9 mouse cellular contexts compared by ENCODE assay signal in the genomic region with DNA sequence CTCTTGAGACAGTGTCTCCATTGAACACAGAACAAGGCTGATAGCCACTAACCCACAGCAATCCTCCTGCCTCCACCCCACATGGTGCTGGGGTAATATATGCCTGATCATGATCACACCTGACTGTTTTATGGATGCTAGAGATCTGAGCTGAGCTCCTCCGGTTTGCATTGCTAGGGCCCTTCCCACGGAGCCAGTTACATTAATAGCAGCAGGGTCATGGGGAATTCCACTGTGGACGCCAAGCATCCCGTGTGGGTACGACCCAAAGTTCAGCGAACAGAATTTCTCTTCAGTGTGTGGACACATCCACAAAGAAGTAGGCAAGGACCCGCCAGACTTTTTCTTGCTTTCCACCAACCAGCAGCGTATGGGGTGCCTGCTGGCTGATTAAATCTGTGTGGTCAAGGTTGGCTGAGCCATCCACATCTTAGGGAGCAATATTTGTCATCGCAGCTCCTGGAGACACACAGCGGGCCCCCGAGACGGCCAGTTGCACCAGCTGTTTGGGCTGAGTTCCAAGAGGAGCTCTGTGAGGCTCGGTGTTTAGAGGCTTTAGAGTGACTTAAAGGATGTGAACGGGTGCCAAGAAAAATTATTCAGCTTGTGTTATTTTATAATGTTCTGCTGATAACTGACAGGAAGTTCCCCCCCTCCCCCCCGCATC. TPM values are rescaled to one million over a fixed set of nuclear protein-coding genes. Genes with fewer than 3 reads are reported as not detected.
DNase-seq lines count a peak whose midpoint lies in the region; TF ChIP-seq lines count a peak whose summit lies in the region.
"Had no signal": no experiment of that assay in that cellular context is flagged by ENCODE, and none has a peak within 500 bp of the region (broad histone marks: within the 10 kb centered on the region; RNA-seq: fewer than 3 reads in every experiment).

No protein-coding gene starts in this region.

- H3K4me2 ChIP-seq in CH12.LX (ENCODE audit: insufficient read depth, low read depth, poor library complexity, severe bottlenecking): peak overlapping the region; percentile 34

- dilution Hi-C loops in CH12.LX (cut with MboI; ENCODE audit: extremely low pct_ligation_motif_present, extremely low pct_unique_long_range_greater_than_20kb, low sequenced_read_pairs): no loop called here

- no peak overlapping the region for H3K27ac ChIP-seq in heart, embryonic 10.5 days
- peak overlapping the region; percentile 22; the same call in 1 of the 2 replicates for H3K27ac ChIP-seq in CH12.LX (ENCODE audit: insufficient read depth, low read depth)

- DNase-seq in heart, adult 11 months: peak; percentile 96
- no peak for DNase-seq in heart, embryonic 10.5 days (ENCODE audit: low spot score)
- DNase-seq in CH12.LX (ENCODE audit: extremely low read depth): no peak
- DNase-seq in gastrocnemius, postnatal 14 days: peak; percentile 30
- DNase-seq in kidney, postnatal 25 days: peak; percentile 48 to 50
- DNase-seq in thymus, postnatal 0 days (ENCODE audit: low spot score): no peak
- no peak for DNase-seq in embryo, embryonic 11 days
- no peak for DNase-seq in layer of hippocampus, postnatal 10 days (ENCODE audit: low spot score in 2 of 2)

- H3K9me3 ChIP-seq in heart, embryonic 10.5 days: no peaks in the 10 kb centered on the region
- peaks cover 2% of the 10 kb centered on the region for H3K9me3 ChIP-seq in CH12.LX (replicated peaks; ENCODE audit: low read length)

- intact Hi-C loops in gastrocnemius, postnatal 14 days (cut with DNase I; ENCODE audit: low total_unique reads): no loop called here

- H3K9ac ChIP-seq in CH12.LX (ENCODE audit: insufficient read depth, low read depth): peak overlapping the region; percentile 43; the same call in 1 of the 2 replicates

- TF ChIP-seq POLR2A in CH12.LX (IDR thresholded peaks at IDR 0.05; ENCODE audit: low read depth, low read length): no peak

- H3K79me2 ChIP-seq in CH12.LX (replicated peaks; ENCODE audit: control insufficient read depth, extremely low read depth, insufficient read depth, poor library complexity, severe bottlenecking): no peaks in the 10 kb centered on the region

- no peak for TF ChIP-seq EP300 in CH12.LX (IDR thresholded peaks at IDR 0.05; ENCODE audit: low read length)

- H3K27me3 ChIP-seq in heart, embryonic 10.5 days (ENCODE audit: insufficient read depth, poor library complexity, severe bottlenecking): peaks cover 29% of the 10 kb centered on the region; the same call in 1 of the 2 replicates
- no peaks in the 10 kb centered on the region for H3K27me3 ChIP-seq in CH12.LX (replicated peaks)

- no peak overlapping the region for H3K4me3 ChIP-seq in heart, embryonic 10.5 days
- H3K4me3 ChIP-seq in CH12.LX (replicated peaks in 1 of 3; ENCODE audit: low read depth in 2 of 3, low read length in 2 of 3, poor library complexity in 1 of 3): no peak overlapping the region

- no peaks in the 10 kb centered on the region for H3K36me3 ChIP-seq in heart, embryonic 10.5 days
- peaks cover 0 to 8% of the 10 kb centered on the region in 2 experiments for H3K36me3 ChIP-seq in CH12.LX (replicated peaks in 1 of 2; ENCODE audit: control insufficient read depth in 1 of 2, insufficient read depth in 1 of 2, low read length in 1 of 2)
- H3K36me3 ChIP-seq: G1E had no signal

- in situ Hi-C loops in CH12.LX (cut with MboI; ENCODE audit: low pct_ligation_motif_present, low pct_unique_long_range_greater_than_20kb, low sequenced_read_pairs): no loop called here

- WGBS in heart, embryonic 10.5 days: 64% methylated on average over 15 of the region's 15 CpGs

- no peak for TF ChIP-seq CTCF in CH12.LX (conservative IDR thresholded peaks at IDR 0.05 in 1 of 2, IDR thresholded peaks at IDR 0.05 in 1 of 2; ENCODE audit: low read depth in 2 of 2, low read length in 2 of 2)

- no peak for TF ChIP-seq RAD21 in CH12.LX (IDR thresholded peaks at IDR 0.05; ENCODE audit: low read depth, low read length)

- peaks cover 29% of the 10 kb centered on the region for H3K4me1 ChIP-seq in heart, embryonic 10.5 days
- H3K4me1 ChIP-seq in CH12.LX (ENCODE audit: control insufficient read depth in 1 of 2, insufficient read depth in 2 of 2): peaks cover 27 to 41% of the 10 kb centered on the region in 2 experiments

TF ChIP-seq in CH12.LX, 34 proteins besides CTCF, POLR2A, EP300 and RAD21:
- no peak for TF ChIP-seq CHD2 (IDR thresholded peaks at IDR 0.05; ENCODE audit: low read length)
- TF ChIP-seq ZMIZ1 (IDR thresholded peaks at IDR 0.05; ENCODE audit: low read depth, low read length): no peak
- no peak for TF ChIP-seq UBTF (IDR thresholded peaks at IDR 0.05; ENCODE audit: low read depth, low read length)
- TF ChIP-seq ELF1 (IDR thresholded peaks at IDR 0.05; ENCODE audit: low read depth, low read length): 0 out of 2 replicates have a peak, but pooled peaks have one; percentile 18
- 0 out of 2 replicates have a peak, but pooled peaks have one; percentile 30 for TF ChIP-seq BHLHE40 (IDR thresholded peaks at IDR 0.05; ENCODE audit: low read depth, low read length)
- 0 out of 2 replicates have a peak, but pooled peaks have one; percentile 32 for TF ChIP-seq TCF12 (IDR thresholded peaks at IDR 0.05; ENCODE audit: low read depth, low read length)
- TF ChIP-seq MAFK (IDR thresholded peaks at IDR 0.05; ENCODE audit: insufficient replicate concordance, low read length): no peak

RNA-seq across cellular contexts. Expression of a gene that starts 51.3 kb away (rescaled TPM):
- polyA plus RNA-seq in heart, embryonic 10.5 days (2016; fragmentation: Nextera tagmentation; extraction: Ambion mirVana): 14.7 and 22.5 TPM in 2 replicates
- total RNA-seq in CH12.LX (2012; rRNA removed): 11.3 and 16.8 TPM in 2 replicates
- total RNA-seq in CH12.LX (2014; rRNA removed): 21.9 and 23.0 TPM in 2 replicates
- 16.9 and 18.0 TPM in 2 replicates for polyA plus RNA-seq in CH12.LX (2012; ENCODE audit: insufficient read length, low read depth)
- total RNA-seq in gastrocnemius, postnatal 14 days (2021): 10 to 100 TPM; 24.0 to 30.4 TPM
- polyA plus RNA-seq in thymus, postnatal 0 days (2015; fragmentation: Nextera tagmentation; extraction: Ambion mirVana): 16.6 and 17.8 TPM in 2 replicates
- 10 to 100 TPM; 28.8 to 31.1 TPM for total RNA-seq in layer of hippocampus, postnatal 10 days (2021)
- polyA plus RNA-seq: G1E had no signal

Comparison
In these comparisons a context has a peak if more than half of its experiments do, and no peak if none do; other contexts are left out.
1. DNase-seq: peak in heart, adult 11 months (single experiment), gastrocnemius, postnatal 14 days (single experiment) and kidney, postnatal 25 days (2 of 2); none in heart, embryonic 10.5 days (single experiment), CH12.LX (single experiment), thymus, postnatal 0 days (single experiment), embryo, embryonic 11 days (single experiment) and layer of hippocampus, postnatal 10 days (0 of 2).